Mouse (Mus musculus) CD4-positive helper T cell, adult 2 months (primary cell): ENCODE results near the gene Serpina12.
A peak's percentile ranks its signal among the peaks of the same experiment; 100 is the strongest.

ENCODE experiments used
- DNase-seq: peaks from one replicate; pipeline ENCODE4 v3.0.0-alpha.2; 2012; ENCODE audit warnings: low read depth, missing footprints, low spot score

The Serpina12 gene

DNA sequence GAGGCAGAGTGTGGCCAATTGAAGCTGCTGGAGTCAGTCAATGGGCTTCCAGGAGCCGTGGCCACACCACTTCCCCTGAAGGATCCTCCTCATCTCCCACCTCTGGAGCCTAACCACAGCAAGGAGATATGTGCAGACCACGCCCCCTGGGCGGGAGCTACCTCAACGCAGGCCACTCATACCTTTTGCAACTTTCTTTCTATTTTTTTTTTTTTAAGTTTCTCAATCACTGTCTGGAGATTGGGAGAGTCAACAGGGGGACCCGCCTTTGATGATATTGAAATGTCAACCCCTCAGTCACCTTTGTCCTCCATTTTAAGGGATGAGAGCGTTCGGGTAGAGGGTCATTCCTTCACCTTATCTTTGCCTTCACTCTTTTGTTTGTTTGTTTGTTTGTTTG, at the start of gene Serpina12:
TSS of gene Serpina12 (minus strand) at position 101 of the 400 bp plus-strand sequence.
- DNase-seq, result no peak

- no peak for DNase-seq
These were observed 47.1 kb upstream of the Serpina12 start for GRCm38 (mm10) chr12:104091303-104091702.

GRCm38 (mm10) chr12:104090119-104090518, 45.9 kb upstream of the Serpina12 start:
- DNase-seq, result no peak

DNA sequence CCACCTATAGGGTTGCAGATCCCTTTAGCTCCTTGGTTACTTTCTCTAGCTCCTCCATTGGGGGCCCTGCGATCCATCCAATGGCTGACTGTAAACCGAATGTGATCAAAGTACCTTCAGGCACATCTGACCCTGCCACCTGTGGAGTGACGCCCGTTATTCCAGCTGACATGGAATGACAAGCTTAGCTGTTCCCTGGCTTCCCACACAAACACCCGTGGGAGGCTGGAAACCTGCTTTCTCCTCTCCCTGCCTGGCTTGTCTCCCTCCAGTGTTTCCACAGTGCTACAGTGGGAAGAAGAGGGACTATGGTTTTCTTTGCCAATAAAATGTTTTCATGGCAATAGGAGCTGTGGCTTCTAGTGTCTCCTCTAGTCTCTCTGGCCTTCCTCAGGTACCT, 28.0 kb upstream of the Serpina12 start:
- DNase-seq, result no peak

DNA sequence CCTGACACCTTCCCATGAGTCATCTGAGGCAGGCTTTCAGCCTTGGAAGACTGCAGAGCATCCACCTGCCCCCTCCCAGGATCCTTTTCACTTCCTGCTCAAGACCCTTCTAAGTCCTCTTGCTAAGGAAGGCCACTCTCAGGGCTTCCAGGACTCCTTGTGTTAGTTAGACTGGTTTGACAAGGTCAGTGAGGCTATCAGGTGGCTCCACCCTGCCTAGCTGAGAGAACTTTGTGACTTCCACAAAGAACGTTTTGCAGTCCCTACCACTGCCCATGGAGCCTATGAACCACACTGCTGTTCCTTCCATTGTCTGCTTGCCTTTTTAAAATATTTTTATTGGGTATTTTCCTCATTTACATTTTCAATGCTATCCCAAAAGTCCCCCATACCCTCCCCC, 27.5 kb upstream of the Serpina12 start:
- no peak for DNase-seq

GRCm38 (mm10) chr12:104069620-104070019, 25.4 kb upstream of the Serpina12 start:
- DNase-seq, result peak; percentile 66

DNA sequence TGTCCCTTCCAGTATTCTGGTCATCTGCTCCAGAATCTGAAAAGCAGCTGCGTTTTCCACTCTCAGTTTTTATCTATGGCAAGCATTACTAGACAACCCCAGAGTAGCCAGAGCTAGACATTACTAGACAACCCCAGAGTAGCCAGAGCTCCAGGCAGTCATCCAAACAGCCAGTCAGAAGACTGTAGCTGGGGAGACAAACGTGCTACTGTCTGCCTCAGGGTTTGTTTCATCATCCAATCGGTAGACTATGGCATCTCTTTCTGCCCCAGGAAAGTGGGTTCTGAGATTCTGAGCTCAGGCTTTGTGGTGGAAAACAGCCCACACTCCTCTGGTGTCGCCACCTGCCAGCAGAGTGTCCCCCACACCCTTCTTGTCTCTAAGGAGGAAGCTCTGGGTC, 23.3 kb upstream of the Serpina12 start:
- DNase-seq, result peak; percentile 52

DNA sequence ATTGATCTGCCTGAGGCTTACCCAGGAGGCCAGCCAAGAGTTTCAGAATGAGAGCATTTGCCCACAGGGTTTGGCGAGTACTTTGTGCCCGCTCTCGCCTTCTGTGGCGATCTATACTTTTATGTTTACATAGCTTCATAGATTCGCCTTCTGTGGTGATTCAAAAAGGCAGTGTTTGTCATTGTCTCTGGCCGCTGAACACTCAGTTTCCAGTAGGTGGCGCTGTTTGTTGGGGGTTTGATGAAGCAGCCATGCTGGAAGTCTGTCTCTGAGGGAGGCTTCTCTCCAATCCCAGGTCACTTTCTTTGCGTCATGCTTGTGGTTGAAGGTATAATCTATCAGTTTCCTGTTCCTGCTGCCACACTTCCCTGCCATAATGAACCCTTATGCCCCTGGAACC, 22.0 kb upstream of the Serpina12 start:
- DNase-seq, result peak; percentile 71

- no peak for DNase-seq
These were observed 20.8 kb upstream of the Serpina12 start for GRCm38 (mm10) chr12:104064996-104065395.

GRCm38 (mm10) chr12:104064532-104064931, 20.3 kb upstream of the Serpina12 start:
- peak; percentile 33 for DNase-seq

DNA sequence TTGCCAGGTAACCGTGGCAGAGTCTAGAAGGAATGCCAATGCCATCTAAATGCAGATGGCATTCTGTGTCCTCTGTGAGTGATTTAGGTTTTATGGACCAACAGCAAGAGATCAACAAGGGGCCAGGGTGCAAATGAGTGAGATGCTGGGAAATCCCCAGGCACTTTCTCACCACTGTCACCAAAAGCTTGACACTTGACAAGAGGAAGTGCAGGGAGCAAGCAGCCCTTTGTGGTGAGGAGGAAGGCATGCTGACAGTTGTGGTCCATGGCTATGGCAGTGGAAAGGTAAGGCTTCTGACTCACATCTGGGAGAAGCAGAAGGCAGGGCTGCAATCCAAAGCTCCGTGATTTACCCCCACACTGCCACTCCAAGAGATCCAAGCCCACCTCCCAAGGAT, 17.6 kb upstream of the Serpina12 start:
- DNase-seq, result peak; percentile 83

DNA sequence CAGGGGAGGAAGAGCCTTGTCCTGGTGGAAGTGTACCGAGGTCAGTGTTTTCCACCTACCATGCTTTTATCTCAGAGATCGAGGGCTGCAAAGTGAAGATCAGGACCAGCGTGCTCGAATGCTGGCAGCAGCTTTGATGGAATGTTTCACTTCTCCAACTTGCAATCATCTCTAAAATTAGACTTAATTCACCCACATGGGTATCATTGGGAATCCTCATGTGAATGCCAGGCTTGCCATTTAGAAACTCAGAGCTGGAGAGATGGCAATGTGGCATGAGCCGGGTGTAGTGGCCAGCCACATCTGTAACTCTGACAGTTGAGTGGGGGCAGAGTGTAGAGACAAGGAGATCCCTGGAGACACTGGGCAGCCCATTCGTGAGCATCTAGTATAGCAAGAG, 15.9 kb upstream of the Serpina12 start:
- no peak for DNase-seq

DNA sequence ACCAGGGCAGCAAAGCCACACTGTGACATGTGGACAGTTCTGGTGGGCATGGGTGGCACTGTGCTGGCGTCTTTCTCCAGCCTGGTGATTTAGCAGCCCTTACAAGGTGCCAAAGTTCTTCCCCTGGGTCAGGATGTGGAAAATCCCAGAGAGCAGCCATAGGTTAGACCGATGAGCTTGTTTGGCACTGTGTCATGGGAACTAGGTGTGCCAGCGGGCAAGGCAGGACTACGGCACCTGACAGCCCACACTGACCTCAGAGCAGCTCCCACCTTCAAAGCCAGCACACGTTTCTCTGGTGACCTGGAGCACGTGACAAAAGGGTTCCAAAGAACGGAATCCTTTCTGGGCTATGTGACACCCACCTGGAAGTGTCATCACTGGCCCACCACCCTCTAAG, 13.3 kb upstream of the Serpina12 start:
- DNase-seq, result peak; percentile 66

- DNase-seq, result peak; percentile 87
These were observed 12.8 kb upstream of the Serpina12 start for GRCm38 (mm10) chr12:104057050-104057449.

DNA sequence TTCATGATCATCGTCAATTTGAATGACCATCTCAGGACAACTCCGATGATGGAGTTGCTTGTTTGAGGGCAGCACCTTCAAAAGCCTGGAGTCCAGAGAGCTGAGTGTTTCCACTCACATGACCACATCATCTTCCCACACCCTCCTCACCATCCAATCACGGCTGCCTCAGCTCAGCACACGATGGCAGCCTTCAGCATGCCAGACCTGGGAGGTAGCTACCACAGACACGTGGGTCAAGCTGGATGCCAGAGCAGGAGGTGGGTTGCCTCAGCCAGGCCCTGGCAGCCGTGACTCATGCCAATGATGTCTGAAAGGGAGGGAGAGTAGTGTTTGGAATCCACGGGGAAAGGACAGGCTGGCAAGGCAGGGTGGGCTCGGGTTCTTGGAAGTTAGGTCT, 11.5 kb upstream of the Serpina12 start:
- DNase-seq, result no peak

DNA sequence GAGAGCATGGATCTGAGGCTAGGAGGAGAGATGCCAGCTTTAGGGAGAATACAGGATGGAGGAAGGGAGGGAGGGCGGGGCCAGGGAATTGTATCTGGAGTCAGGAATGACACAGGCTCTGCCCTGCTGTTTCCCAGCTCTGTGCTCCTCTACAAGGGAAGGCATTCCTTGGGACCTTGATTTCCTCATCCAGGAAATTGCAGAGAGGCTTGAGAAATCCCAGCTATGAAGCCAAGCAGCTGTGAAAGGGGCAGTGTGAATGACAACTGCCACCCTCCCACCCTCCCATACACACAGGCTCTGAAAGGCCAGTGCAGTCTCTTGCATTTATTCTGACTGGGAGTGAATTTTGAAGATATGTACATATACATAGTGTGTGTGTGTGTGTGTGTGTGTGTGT, 9.8 kb upstream of the Serpina12 start:
- DNase-seq, result no peak

GRCm38 (mm10) chr12:104045713-104046112, 1.5 kb upstream of the Serpina12 start:
- DNase-seq, result no peak

GRCm38 (mm10) chr12:104042753-104043152, 1.5 kb downstream of the Serpina12 start:
- DNase-seq, result no peak

DNA sequence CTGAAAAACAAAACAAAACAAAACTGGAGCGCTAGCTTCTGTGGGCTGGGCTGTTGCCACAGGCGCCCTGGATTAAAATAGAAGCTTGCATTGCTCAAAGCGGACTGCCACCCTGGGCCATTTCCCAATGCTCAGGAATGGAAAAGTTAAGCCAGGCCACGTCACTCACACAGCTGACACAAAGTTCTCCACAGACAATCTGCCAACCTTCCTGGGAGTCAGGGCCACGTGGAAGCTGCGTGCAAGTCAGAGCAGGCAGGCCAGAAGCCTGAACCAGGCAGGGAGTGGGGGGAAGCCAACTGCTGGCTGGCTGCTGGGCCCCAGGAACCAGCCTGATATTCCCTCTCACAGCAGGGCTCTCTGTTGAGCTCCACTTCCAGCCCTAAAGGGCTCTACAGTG, 2.8 kb downstream of the Serpina12 start:
- no peak for DNase-seq

- no peak for DNase-seq
These were observed 6.1 kb downstream of the Serpina12 start for GRCm38 (mm10) chr12:104038181-104038580.

- no peak for DNase-seq
These were observed 10.5 kb downstream of the Serpina12 start for GRCm38 (mm10) chr12:104033752-104034151.

DNA sequence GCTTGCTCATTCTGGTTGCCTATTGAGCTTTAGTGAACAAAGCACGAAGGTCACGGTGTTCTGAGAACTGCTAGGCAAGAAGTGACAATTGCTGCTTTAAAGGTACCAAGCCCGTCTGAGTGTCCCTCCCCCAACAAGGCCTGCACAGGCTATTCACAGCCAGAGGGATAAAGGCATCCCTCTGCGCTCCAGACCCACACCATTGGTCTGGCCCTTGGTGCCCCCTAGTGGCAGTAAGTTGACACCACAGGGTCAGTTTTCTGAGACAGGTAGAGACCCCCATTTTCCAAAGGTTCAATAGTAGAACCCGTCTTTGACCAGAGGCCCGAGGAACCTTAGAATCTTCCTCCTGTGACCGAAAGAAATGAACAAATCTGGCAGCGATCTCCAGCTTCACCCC, 14.3 kb downstream of the Serpina12 start:
- no peak for DNase-seq

- DNase-seq, result no peak
These were observed 29.0 kb downstream of the Serpina12 start for GRCm38 (mm10) chr12:104015280-104015679.

DNA sequence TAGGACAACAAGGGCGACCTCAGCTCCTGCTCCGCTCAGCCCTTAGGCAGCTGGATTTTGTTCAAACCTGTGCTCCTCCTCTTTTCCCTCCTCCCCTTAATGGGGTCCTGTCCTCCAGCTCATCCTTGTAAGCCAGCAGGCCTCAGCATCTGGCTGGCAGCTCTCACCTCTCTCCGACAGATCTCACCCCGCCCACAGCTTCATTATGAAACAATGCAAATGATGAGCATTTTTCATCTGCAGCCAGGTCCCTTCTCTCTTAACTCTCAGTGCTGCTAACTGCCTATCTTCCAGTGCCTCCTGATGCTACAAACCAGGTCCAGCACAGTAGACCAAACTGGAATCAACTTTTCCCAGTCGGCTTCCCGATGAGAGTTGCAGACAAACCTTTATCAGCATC, 30.6 kb downstream of the Serpina12 start, which contains the start of gene Serpina9:
TSS of gene Serpina9 (minus strand) at position 136 of the 400 bp plus-strand sequence.
- no peak for DNase-seq
